Mouse (Mus musculus) gastrocnemius, adult 18-20 months (tissue): ENCODE data around the gene Ppp2r3c. TPM values are rescaled to one million over a fixed set of nuclear protein-coding genes. Genes with fewer than 3 reads are reported as not detected.
"Not testable (repeated sequence)": the region's sequence is repeated elsewhere in the genome, so short reads cannot be mapped to it uniquely, and the experiment has no call there.

Source experiments
- DNase-seq: peaks from one replicate; pipeline ENCODE4 v3.0.0; 2021; ENCODE audit warnings: low spot score
- total RNA-seq, 2 experiments: library from RNA; stranded (reverse); gene quantifications; 2 replicates each; pipeline ENCODE4 v1.2.3; 2021

Gene Ppp2r3c
- total RNA-seq, 2 experiments from 2014 or later, result 8.6 to 8.7 TPM

- DNase-seq, result not testable (repeated sequence)
These were observed 25.2 kb downstream of the Ppp2r3c start for GRCm38 (mm10) chr12:55277583-55277982.

GRCm38 (mm10) chr12:55272243-55272642, 30.6 kb downstream of the Ppp2r3c start:
- DNase-seq, result no peak

GRCm38 (mm10) chr12:55263385-55263784, 39.4 kb downstream of the Ppp2r3c start:
- not testable (repeated sequence) for DNase-seq

GRCm38 (mm10) chr12:55261950-55262349, 40.8 kb downstream of the Ppp2r3c start:
- DNase-seq, result not testable (repeated sequence)

GRCm38 (mm10) chr12:55242243-55242642, 60.6 kb downstream of the Ppp2r3c start:
- DNase-seq, result not testable (repeated sequence)

- not testable (repeated sequence) for DNase-seq
These were observed 72.3 kb downstream of the Ppp2r3c start for GRCm38 (mm10) chr12:55230520-55230861.

GRCm38 (mm10) chr12:55229626-55230519, 72.9 kb downstream of the Ppp2r3c start, which contains the start of gene Srp54c:
Gene Srp54c, plus strand, starts transcription at chr12:55230168.
- DNase-seq, result not testable (repeated sequence)

Other genes with a start within 250 kb of the Ppp2r3c start
- 1 to 10 TPM; 7.4 to 7.8 TPM for gene 2700097O09Rik, start 222.9 kb downstream of the Ppp2r3c start, total RNA-seq
- gene Srp54a, start 222.7 kb downstream of the Ppp2r3c start, total RNA-seq, result 10 to 100 TPM; 84.3 to 96.1 TPM
- 1 to 10 TPM in 1 of 2 experiments, not detected in 1; 8.7 TPM for gene Fam177a, start 178.5 kb downstream of the Ppp2r3c start, total RNA-seq
- 10 to 100 TPM; 41.6 to 47.5 TPM for gene Srp54b, start 147.9 kb downstream of the Ppp2r3c start, total RNA-seq
- gene 1700047I17Rik2, start 103.4 kb downstream of the Ppp2r3c start, total RNA-seq, result 1 to 10 TPM in 1 of 2 experiments, not detected in 1; 9.4 TPM
- gene Srp54c, start 72.8 kb downstream of the Ppp2r3c start, total RNA-seq, result 10 to 100 TPM; 24.7 to 26.5 TPM
- 10 to 100 TPM; 12.1 to 12.2 TPM for gene 1110008L16Rik, start 3.4 kb downstream of the Ppp2r3c start, total RNA-seq
- 100 to 1,000 TPM; 162 TPM for gene Psma6, start 81.2 kb upstream of the Ppp2r3c start, total RNA-seq
- gene Nfkbia, start 189.6 kb upstream of the Ppp2r3c start, total RNA-seq, result 10 to 100 TPM; 19.0 to 63.6 TPM